Mouse (Mus musculus): Measurements from ENCODE around the gene Tada3. TPM values are rescaled to one million over a fixed set of nuclear protein-coding genes. Genes with fewer than 3 reads are reported as not detected.

Tada3 gene
- polyA plus RNA-seq, 1 experiment from 2014 or later: 52.6 TPM

DNA sequence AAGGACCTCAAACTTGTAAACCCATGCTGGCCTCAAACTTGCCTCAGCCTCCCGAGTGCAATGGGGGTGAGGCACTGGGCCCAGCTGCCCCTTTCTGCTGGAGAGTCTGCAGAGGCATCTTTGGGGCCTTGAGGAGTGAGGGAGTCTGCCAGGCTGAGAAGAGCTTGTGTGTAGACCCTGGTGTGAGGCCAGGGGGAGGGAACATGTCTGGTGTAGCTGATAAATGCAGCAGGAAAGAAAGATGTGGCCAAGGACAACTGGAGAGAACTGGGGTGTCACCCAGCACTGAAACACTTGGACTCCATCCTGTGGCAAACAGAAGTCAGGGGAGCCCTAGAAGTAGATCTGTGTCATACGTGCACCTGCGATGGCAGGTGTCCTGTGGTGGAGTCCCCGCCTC lies 4.2 kb downstream of the Tada3 start:
- H3K9me3 ChIP-seq (ENCODE audit: control insufficient read depth, low read length): no peaks in the 10 kb centered on the region
- H3K27me3 ChIP-seq (ENCODE audit: control insufficient read depth, insufficient read depth, low read depth, low read length): no peaks in the 10 kb centered on the region
- H3K4me3 ChIP-seq (ENCODE audit: low read length): no peak overlapping the region
- H3K4me2 ChIP-seq (ENCODE audit: low read depth, low read length): no peak overlapping the region
- H3K27ac ChIP-seq (ENCODE audit: low read length): no peak overlapping the region
- 93% methylated on average over 4 of the region's 4 CpGs for WGBS
- H3K9ac ChIP-seq (ENCODE audit: low read length): no peak overlapping the region
- H3K4me1 ChIP-seq (replicated peaks; ENCODE audit: control insufficient read depth, insufficient read depth, low read length): no peaks in the 10 kb centered on the region; the same call in 1 of the 2 replicates
- ATAC-seq (ENCODE audit: low read depth): no peak
- peaks cover 30% of the 10 kb centered on the region for H3K36me3 ChIP-seq (ENCODE audit: control insufficient read depth, insufficient read depth, low read length)

DNA sequence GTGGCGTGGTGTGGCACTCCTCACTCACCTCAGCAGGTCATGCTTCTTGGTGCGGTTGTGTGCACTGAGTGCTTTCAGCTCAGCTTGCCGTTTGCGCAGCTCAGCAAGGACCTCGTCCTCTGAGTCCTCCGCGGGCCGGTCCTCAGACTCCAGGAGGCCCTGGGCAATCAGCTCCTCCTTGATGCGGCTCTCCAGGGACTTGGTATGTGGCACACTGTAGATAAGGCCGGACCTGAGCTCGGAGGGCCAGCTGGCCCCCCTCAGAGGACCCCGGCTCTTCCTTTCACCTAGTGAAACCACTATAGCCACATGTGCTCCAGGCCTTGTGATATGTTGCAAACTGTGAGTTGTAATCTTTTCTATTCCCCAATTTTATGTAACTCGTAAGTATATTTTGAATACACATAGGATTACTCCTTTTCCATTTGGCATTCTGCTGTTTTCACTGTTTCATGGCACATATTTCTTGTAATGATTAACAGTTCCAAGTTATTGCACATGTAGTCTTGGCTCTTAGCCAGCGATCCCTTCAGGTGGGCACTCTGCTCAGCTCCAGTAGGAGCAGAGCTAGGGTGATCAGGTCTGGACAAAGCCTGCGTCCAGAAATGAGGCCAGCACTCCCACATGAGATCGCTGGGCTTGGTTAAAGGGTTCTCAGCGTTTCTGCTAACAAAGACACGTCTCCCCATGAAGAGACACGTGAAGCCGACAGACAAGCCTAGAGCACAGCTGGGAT lies 7.3 kb downstream of the Tada3 start:
- H3K4me2 ChIP-seq (ENCODE audit: low read depth, low read length): no peak overlapping the region
- H3K9me3 ChIP-seq (ENCODE audit: control insufficient read depth, low read length): no peaks in the 10 kb centered on the region
- H3K4me1 ChIP-seq (replicated peaks; ENCODE audit: control insufficient read depth, insufficient read depth, low read length): no peaks in the 10 kb centered on the region
- peaks cover 27% of the 10 kb centered on the region for H3K36me3 ChIP-seq (ENCODE audit: control insufficient read depth, insufficient read depth, low read length)
- 80% methylated on average over 20 of the region's 20 CpGs for WGBS
- peak; percentile 51; the same call in 1 of the 2 replicates for ATAC-seq (ENCODE audit: low read depth)
- H3K9ac ChIP-seq (ENCODE audit: low read length): no peak overlapping the region
- no peaks in the 10 kb centered on the region for H3K27me3 ChIP-seq (ENCODE audit: control insufficient read depth, insufficient read depth, low read depth, low read length)
- H3K27ac ChIP-seq (ENCODE audit: low read length): no peak overlapping the region
- no peak overlapping the region for H3K4me3 ChIP-seq (ENCODE audit: low read length)

DNA sequence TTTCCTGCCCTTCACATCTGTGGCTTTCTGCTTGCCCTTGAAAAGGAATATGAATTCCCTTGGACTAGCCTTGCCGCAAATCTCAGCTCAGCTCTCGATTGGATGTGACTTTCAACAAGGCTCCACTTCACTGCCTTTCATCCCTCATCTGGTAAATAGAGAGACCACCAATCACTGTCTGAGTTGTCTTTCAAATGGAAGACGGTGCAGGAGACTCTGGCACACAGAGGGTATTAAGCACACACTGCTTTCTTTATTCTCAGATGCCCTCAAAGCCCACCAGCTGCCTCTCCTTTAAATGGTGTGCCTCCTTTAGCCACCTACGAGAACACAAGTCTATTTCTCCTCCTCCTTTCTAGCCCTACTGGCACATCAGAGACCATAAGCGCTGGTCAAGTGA lies 9.1 kb downstream of the Tada3 start:
- Histone ChIP-seq H3K36me3 (ENCODE audit: control insufficient read depth, insufficient read depth, low read length) (peaks cover 18% of the 10 kb centered on the region), H3K9me3 (ENCODE audit: control insufficient read depth, low read length) (no peaks in the 10 kb centered on the region), H3K4me1 (replicated peaks; ENCODE audit: control insufficient read depth, insufficient read depth, low read length) (no peaks in the 10 kb centered on the region), H3K9ac (ENCODE audit: low read length) (no peak overlapping the region), H3K27ac (ENCODE audit: low read length) (no peak overlapping the region), H3K4me2 (ENCODE audit: low read depth, low read length) (no peak overlapping the region), H3K4me3 (ENCODE audit: low read length) (no peak overlapping the region), H3K27me3 (ENCODE audit: control insufficient read depth, insufficient read depth, low read depth, low read length) (no peaks in the 10 kb centered on the region)
- no peak for ATAC-seq (ENCODE audit: low read depth)
- 80% methylated on average over 5 of the region's 5 CpGs for WGBS

DNA sequence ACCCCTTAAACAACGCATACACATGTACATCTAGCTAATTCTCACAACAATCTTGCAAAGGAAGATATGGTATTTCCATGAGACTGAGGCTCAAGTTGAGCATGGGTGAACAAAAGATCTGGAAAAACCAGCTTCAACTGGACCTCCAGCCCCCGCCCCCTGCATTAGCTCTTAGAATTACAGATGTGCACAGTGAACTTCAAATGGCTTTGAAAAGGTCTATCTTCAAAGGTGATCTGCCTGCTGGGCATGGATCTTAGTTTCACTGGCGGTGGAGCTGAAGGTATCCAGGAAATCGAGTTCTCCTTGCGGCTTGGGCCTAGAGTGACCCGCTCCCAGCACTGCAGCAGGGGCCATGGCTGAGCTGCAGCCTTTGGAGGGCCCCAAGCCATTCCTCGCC lies 9.6 kb downstream of the Tada3 start:
- no peak overlapping the region for H3K4me3 ChIP-seq (ENCODE audit: low read length)
- ATAC-seq (ENCODE audit: low read depth): no peak
- H3K36me3 ChIP-seq (ENCODE audit: control insufficient read depth, insufficient read depth, low read length): peaks cover 15% of the 10 kb centered on the region
- no peaks in the 10 kb centered on the region for H3K27me3 ChIP-seq (ENCODE audit: control insufficient read depth, insufficient read depth, low read depth, low read length)
- no peak overlapping the region for H3K9ac ChIP-seq (ENCODE audit: low read length)
- H3K27ac ChIP-seq (ENCODE audit: low read length): no peak overlapping the region
- WGBS: 87% methylated on average over 7 of the region's 7 CpGs
- no peak overlapping the region for H3K4me2 ChIP-seq (ENCODE audit: low read depth, low read length)
- H3K4me1 ChIP-seq (replicated peaks; ENCODE audit: control insufficient read depth, insufficient read depth, low read length): no peaks in the 10 kb centered on the region
- no peaks in the 10 kb centered on the region for H3K9me3 ChIP-seq (ENCODE audit: control insufficient read depth, low read length)

DNA sequence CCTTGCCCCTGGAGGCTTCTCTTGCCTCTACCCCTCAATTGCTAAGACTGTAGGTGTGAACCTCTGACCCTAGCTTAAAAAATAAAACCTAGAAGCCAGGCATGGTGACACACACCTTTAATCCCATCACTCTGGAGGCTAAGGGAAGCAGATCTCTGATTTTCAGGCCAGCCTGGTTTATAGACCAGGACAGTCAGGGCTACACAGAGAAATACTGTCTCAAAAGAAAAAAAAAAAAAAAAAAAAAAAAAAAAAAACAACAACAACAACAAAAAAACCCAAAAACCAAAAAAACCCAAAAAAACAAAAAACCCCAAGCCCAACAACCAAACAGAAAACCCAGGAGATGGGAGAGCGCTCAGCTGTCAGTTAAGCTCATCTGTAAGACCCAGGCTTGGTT lies 10.1 kb downstream of the Tada3 start:
- Histone ChIP-seq H3K27me3 (ENCODE audit: control insufficient read depth, insufficient read depth, low read depth, low read length) (no peaks in the 10 kb centered on the region), H3K9me3 (ENCODE audit: control insufficient read depth, low read length) (no peaks in the 10 kb centered on the region), H3K9ac (ENCODE audit: low read length) (no peak overlapping the region), H3K4me2 (ENCODE audit: low read depth, low read length) (no peak overlapping the region), H3K4me1 (replicated peaks; ENCODE audit: control insufficient read depth, insufficient read depth, low read length) (no peaks in the 10 kb centered on the region), H3K27ac (ENCODE audit: low read length) (no peak overlapping the region), H3K36me3 (ENCODE audit: control insufficient read depth, insufficient read depth, low read length) (peaks cover 15% of the 10 kb centered on the region), H3K4me3 (ENCODE audit: low read length) (no peak overlapping the region)
- ATAC-seq (ENCODE audit: low read depth): no peak
- 93% methylated on average over 1 of the region's 1 CpGs for WGBS

DNA sequence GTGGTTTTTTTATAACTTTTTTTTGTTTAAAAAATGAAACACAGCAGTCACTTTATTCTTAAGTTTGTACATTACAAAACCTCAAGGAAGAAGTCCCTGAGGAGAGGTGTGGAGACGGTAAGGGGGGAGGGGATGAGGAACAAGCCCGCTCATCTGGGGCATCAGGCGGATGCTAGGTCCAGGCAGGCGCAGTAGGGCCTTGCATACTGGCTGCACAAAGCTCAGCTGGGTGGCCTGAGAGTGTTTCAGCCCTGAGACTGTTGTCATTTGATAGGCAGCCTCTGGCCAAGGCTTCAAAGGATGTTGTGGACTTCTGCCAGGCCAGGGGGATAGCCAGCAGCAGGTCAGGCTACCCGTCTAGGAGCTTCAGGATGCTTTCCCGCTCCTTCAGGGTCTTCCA lies 11.0 kb downstream of the Tada3 start:
- Histone ChIP-seq H3K27ac (ENCODE audit: low read length) (no peak overlapping the region), H3K4me2 (ENCODE audit: low read depth, low read length) (no peak overlapping the region), H3K27me3 (ENCODE audit: control insufficient read depth, insufficient read depth, low read depth, low read length) (no peaks in the 10 kb centered on the region), H3K4me1 (replicated peaks; ENCODE audit: control insufficient read depth, insufficient read depth, low read length) (no peaks in the 10 kb centered on the region), H3K4me3 (ENCODE audit: low read length) (no peak overlapping the region), H3K9ac (ENCODE audit: low read length) (no peak overlapping the region), H3K9me3 (ENCODE audit: control insufficient read depth, low read length) (no peaks in the 10 kb centered on the region), H3K36me3 (ENCODE audit: control insufficient read depth, insufficient read depth, low read length) (peaks cover 11% of the 10 kb centered on the region)
- WGBS: 88% methylated on average over 6 of the region's 6 CpGs
- no peak for ATAC-seq (ENCODE audit: low read depth)

DNA sequence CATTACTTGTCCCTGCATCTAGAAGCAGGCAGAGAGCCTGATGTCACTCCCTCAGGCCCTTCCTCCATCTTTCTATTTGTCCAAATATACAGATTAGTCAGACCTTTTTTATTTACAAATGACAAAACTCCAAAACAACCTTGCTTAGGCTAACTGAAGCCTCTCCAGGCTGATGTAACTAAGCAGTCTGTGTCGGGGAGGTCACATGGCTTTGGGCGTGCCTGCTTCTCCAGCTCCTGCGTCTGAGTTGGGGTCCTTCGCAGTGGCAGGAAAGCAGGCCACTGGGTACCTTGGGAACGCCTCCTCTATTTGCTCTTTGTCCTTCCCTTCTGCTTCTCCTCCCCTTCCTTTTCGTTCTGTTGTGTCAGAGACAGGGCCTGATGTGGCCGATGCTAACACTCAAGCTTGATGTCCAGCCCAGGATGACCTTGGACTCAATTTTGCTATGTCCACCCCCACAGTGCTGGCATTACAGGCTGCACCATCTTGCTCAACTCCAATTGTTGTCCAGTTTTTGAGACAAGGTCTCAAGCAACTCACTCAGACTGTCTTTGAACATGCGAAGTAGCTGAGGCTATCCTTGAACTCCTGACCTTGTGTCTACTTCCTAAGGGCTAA lies 13.1 kb downstream of the Tada3 start:
- Histone ChIP-seq H3K36me3 (ENCODE audit: control insufficient read depth, insufficient read depth, low read length) (peaks cover 3% of the 10 kb centered on the region), H3K4me3 (ENCODE audit: low read length) (no peak overlapping the region), H3K9me3 (ENCODE audit: control insufficient read depth, low read length) (no peaks in the 10 kb centered on the region), H3K27ac (ENCODE audit: low read length) (no peak overlapping the region), H3K4me1 (replicated peaks; ENCODE audit: control insufficient read depth, insufficient read depth, low read length) (no peaks in the 10 kb centered on the region), H3K4me2 (ENCODE audit: low read depth, low read length) (no peak overlapping the region), H3K27me3 (ENCODE audit: control insufficient read depth, insufficient read depth, low read depth, low read length) (no peaks in the 10 kb centered on the region), H3K9ac (ENCODE audit: low read length) (no peak overlapping the region)
- 60% methylated on average over 8 of the region's 8 CpGs for WGBS
- no peak for ATAC-seq (ENCODE audit: low read depth)

DNA sequence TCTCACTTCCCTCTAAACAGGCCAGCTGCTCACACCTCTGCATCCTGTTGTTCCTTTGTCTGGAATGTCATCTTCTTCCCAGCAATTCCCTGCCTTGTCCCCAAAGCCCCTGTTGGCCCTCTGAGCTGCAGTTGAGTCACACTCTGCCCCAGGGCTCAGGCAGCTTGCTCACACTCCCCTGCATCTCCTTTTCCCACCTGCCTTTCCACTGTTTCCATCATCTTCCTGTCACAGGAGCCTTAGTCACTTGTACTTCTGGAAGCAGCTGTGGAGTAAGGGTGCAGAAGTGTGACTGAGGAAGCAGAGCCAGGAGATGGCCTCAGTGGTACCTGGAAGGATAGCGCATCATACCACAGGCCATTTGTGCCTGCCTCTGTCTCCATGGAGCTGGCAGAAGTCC lies 15.4 kb downstream of the Tada3 start:
- 81% methylated on average over 1 of the region's 1 CpGs for WGBS
- Histone ChIP-seq H3K4me3 (ENCODE audit: low read length) (no peak overlapping the region), H3K27ac (ENCODE audit: low read length) (no peak overlapping the region), H3K4me2 (ENCODE audit: low read depth, low read length) (no peak overlapping the region), H3K9me3 (ENCODE audit: control insufficient read depth, low read length) (no peaks in the 10 kb centered on the region), H3K4me1 (replicated peaks; ENCODE audit: control insufficient read depth, insufficient read depth, low read length) (no peaks in the 10 kb centered on the region), H3K9ac (ENCODE audit: low read length) (no peak overlapping the region), H3K36me3 (ENCODE audit: control insufficient read depth, insufficient read depth, low read length) (no peaks in the 10 kb centered on the region; the same call in 1 of the 2 replicates), H3K27me3 (ENCODE audit: control insufficient read depth, insufficient read depth, low read depth, low read length) (no peaks in the 10 kb centered on the region)
- no peak for ATAC-seq (ENCODE audit: low read depth)

DNA sequence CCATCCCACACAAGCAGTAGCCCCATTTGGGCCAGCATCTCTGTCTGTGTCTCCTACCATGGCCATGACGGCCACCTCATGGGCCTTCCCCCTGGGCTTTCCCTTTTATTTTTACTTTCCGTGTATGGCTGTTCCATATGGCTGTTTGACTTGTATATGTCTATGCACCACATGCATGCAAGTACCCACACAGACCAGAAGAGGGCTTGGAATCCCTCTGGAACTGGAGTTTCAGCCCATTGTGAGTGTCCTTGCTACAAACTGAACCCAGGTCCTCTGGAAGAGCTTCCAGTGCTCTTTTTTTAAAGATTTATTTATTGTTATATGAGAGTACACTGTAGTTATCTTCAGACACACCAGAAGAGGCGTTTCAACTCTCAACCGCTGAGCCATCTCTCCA lies 16.2 kb downstream of the Tada3 start:
- no peak overlapping the region for H3K27ac ChIP-seq (ENCODE audit: low read length)
- no peaks in the 10 kb centered on the region for H3K4me1 ChIP-seq (replicated peaks; ENCODE audit: control insufficient read depth, insufficient read depth, low read length)
- H3K27me3 ChIP-seq (ENCODE audit: control insufficient read depth, insufficient read depth, low read depth, low read length): no peaks in the 10 kb centered on the region
- 70% methylated on average over 4 of the region's 4 CpGs for WGBS
- no peak overlapping the region for H3K9ac ChIP-seq (ENCODE audit: low read length)
- no peak overlapping the region for H3K4me2 ChIP-seq (ENCODE audit: low read depth, low read length)
- ATAC-seq (ENCODE audit: low read depth): no peak
- no peaks in the 10 kb centered on the region for H3K36me3 ChIP-seq (ENCODE audit: control insufficient read depth, insufficient read depth, low read length)
- H3K9me3 ChIP-seq (ENCODE audit: control insufficient read depth, low read length): no peaks in the 10 kb centered on the region
- H3K4me3 ChIP-seq (ENCODE audit: low read length): no peak overlapping the region

Data from lung, embryonic 16.5 days (tissue).